Mouse (Mus musculus): Measurements from ENCODE around the gene Ap5b1. TPM values are rescaled to one million over a fixed set of nuclear protein-coding genes. Genes with fewer than 3 reads are reported as not detected.

The Ap5b1 gene
- polyA plus RNA-seq, 1 experiment = 3.2 TPM

DNA sequence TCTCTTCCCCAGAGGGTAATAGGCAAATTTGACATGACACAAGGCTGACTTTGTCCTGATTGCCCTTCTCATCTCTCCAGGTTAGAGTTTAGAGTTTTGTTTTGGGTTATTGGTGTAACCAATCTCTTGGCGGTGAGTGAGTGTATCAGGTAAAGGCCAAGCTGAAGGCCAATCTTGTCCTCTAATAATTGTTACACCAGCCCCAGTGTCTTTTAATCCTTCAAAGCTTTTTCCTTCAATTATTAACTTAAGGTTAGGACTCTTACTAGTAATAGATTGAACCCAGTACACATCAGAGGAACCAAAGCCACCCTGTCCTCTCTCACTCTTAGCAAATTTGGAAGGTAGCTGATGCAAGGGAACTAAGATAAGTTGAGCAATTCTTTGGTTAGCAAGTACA lies 7.5 kb downstream of the Ap5b1 start:
- Histone ChIP-seq H3K4me1 (ENCODE audit: control insufficient read depth, insufficient read depth, low read length) (no peaks in the 10 kb centered on the region), H3K27ac (ENCODE audit: insufficient read depth, low read length) (no peak overlapping the region), H3K4me3 (ENCODE audit: insufficient read depth, low read length) (no peak overlapping the region)
- no peak for TF ChIP-seq POLR2A (IDR thresholded peaks at IDR 0.05; ENCODE audit: low read depth, low read length)
- no peak for TF ChIP-seq CTCF (IDR thresholded peaks at IDR 0.05; ENCODE audit: borderline replicate concordance, insufficient read depth, low read length)

GRCm38 (mm10) chr19:5579971-5580370 lies 12.1 kb downstream of the Ap5b1 start:
- TF ChIP-seq POLR2A (IDR thresholded peaks at IDR 0.05; ENCODE audit: low read depth, low read length) = no peak
- no peak for TF ChIP-seq CTCF (IDR thresholded peaks at IDR 0.05; ENCODE audit: borderline replicate concordance, insufficient read depth, low read length)
- no peaks in the 10 kb centered on the region for H3K4me1 ChIP-seq (ENCODE audit: control insufficient read depth, insufficient read depth, low read length)
- no peak overlapping the region for H3K4me3 ChIP-seq (ENCODE audit: insufficient read depth, low read length)
- H3K27ac ChIP-seq (ENCODE audit: insufficient read depth, low read length) = no peak overlapping the region

DNA sequence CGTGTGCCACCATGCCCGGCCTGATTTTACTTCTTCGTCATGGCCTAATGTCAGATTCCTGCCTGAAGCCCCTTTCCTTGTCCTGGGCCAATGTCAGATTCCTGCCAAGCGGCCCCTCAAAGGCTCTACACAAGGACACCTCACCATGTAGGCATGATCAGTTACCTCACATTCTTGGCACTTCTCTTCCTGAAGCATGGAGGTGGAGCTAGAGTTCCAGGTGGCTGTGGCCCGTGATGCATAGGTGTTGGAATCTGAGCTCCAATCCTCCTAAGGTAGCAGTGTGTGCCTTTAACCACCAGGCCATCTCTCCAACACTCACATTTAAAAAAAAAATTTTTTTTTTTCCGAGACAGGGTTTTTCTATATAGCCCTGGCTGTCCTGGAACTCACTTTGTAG lies 13.0 kb downstream of the Ap5b1 start:
- H3K4me1 ChIP-seq (ENCODE audit: control insufficient read depth, insufficient read depth, low read length) = no peaks in the 10 kb centered on the region
- no peak for TF ChIP-seq POLR2A (IDR thresholded peaks at IDR 0.05; ENCODE audit: low read depth, low read length)
- no peak overlapping the region for H3K27ac ChIP-seq (ENCODE audit: insufficient read depth, low read length)
- no peak overlapping the region for H3K4me3 ChIP-seq (ENCODE audit: insufficient read depth, low read length)

DNA sequence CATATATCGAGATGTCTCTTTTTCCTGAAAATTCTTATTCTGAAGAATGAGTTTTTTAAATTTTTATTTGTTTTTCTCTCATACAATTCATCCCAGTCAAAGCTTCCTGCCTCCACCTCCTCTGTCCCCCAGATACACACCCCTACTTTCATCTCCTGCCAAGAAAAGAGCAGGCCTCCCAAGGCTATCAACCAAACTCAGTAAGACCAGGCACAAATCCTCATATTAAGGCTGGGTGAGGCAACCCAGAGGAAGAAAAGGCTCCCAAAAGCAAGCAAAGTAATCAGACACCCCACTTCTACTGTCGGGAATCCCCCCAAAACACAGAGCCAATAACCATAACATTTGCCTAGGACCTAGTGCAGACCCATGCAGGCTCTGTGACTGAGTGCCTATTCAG lies 14.2 kb downstream of the Ap5b1 start:
- TF ChIP-seq POLR2A (IDR thresholded peaks at IDR 0.05; ENCODE audit: low read depth, low read length) = no peak
- TF ChIP-seq CTCF (IDR thresholded peaks at IDR 0.05; ENCODE audit: borderline replicate concordance, insufficient read depth, low read length) = no peak
- no peak overlapping the region for H3K27ac ChIP-seq (ENCODE audit: insufficient read depth, low read length)
- H3K4me3 ChIP-seq (ENCODE audit: insufficient read depth, low read length) = no peak overlapping the region
- H3K4me1 ChIP-seq (ENCODE audit: control insufficient read depth, insufficient read depth, low read length) = no peaks in the 10 kb centered on the region

DNA sequence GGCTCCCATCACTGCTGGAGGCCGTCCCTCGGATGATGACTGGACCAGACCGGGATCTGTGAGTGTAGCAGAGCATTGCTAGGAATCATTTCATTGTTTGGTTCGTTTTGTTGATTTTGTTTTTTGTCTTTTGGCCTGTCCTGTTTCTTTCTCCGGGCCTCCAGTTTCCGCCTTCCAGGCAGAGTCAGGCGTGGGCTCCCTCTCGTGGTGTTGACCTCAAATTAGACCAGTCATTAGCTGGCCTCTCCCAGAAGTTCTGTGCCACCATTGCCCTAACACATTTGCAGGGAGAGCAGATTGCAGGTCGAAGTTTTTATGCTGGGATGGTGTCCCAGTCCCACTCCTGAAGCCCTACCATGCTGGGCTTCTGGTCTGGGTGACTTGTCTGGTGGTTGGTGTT lies 21.3 kb downstream of the Ap5b1 start:
- Histone ChIP-seq H3K4me3 (ENCODE audit: insufficient read depth, low read length) (no peak overlapping the region), H3K4me1 (ENCODE audit: control insufficient read depth, insufficient read depth, low read length) (no peaks in the 10 kb centered on the region), H3K27ac (ENCODE audit: insufficient read depth, low read length) (no peak overlapping the region)
- TF ChIP-seq CTCF (IDR thresholded peaks at IDR 0.05; ENCODE audit: borderline replicate concordance, insufficient read depth, low read length) = no peak
- no peak for TF ChIP-seq POLR2A (IDR thresholded peaks at IDR 0.05; ENCODE audit: low read depth, low read length)

- H3K27ac ChIP-seq (ENCODE audit: insufficient read depth, low read length) = no peak overlapping the region
- TF ChIP-seq POLR2A (IDR thresholded peaks at IDR 0.05; ENCODE audit: low read depth, low read length) = no peak
- no peak for TF ChIP-seq CTCF (IDR thresholded peaks at IDR 0.05; ENCODE audit: borderline replicate concordance, insufficient read depth, low read length)
These were observed 24.1 kb downstream of the Ap5b1 start for GRCm38 (mm10) chr19:5591888-5592287.

DNA sequence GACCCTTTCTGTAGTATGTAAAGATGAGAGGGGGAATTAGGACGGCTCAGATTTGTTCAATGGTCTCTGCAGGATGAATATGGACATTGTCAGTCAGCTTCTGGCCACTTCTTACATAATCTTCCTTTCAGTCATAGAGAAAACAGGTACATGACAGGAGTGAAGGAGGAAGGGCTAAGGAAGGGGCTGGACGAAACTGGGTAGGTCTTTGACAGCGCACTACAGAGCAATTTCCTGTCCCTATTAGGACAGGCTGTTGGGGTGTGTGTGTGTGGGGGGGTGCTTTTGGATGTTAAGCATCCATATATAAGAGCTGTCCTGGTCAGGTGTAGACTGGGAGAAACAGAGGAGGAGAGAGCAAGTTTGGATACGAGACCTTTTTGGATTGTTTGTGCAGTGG lies 31.4 kb downstream of the Ap5b1 start:
- no peaks in the 10 kb centered on the region for H3K4me1 ChIP-seq (ENCODE audit: control insufficient read depth, insufficient read depth, low read length)
- no peak overlapping the region for H3K27ac ChIP-seq (ENCODE audit: insufficient read depth, low read length)
- TF ChIP-seq POLR2A (IDR thresholded peaks at IDR 0.05; ENCODE audit: low read depth, low read length) (no peak), CTCF (IDR thresholded peaks at IDR 0.05; ENCODE audit: borderline replicate concordance, insufficient read depth, low read length) (no peak)
- H3K4me3 ChIP-seq (ENCODE audit: insufficient read depth, low read length) = no peak overlapping the region

More at GRCm38 (mm10) chr19:5591888-5592287, 24.1 kb downstream of the Ap5b1 start:
- Histone ChIP-seq H3K4me1 (ENCODE audit: control insufficient read depth, insufficient read depth, low read length) (no peaks in the 10 kb centered on the region), H3K4me3 (ENCODE audit: insufficient read depth, low read length) (no peak overlapping the region)

DNA sequence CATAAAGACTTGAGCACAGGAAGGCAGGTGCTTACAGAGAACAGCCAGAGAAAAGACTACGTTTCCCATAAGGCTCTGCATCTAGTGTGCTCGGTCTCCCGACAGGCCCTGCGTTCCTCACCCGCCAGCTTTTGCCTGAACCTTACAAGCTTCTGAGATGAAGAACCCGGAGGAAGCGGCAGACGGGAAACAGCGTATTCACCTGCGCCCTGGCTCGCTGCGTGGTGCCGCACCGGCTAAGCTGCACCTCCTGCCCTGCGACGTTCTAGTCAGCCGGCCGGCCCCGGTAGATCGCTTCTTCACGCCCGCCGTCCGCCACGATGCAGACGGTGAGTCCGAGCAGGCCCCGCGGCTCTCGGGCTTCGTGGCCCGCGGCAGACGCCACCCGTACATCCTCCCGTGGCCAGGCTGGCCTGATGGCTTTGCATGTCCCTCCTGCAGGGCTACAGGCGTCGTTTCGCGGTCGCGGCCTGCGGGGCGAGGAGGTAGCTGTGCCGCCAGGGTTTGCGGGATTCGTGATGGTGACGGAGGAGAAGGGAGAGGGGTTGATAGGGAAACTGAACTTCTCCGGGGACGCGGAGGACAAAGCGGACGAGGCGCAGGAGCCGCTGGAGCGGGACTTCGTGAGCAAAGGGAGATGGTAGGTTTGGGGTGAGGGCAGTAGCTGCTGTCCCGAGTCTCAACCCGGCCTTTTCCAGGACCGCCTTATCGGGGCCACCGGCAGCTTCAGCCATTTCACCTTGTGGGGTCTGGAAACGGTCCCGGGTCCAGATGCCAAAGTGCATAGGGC lies 34.1 kb downstream of the Ap5b1 start, which contains the start of gene Rnaseh2c:
Rnaseh2c (plus strand) TSS at position 122 of the 790 bp plus-strand sequence.
- peak within 1 kb of the TSS; percentile 68 for H3K4me3 ChIP-seq (ENCODE audit: insufficient read depth, low read length)
- TF ChIP-seq POLR2A (IDR thresholded peaks at IDR 0.05; ENCODE audit: low read depth, low read length) (peak; percentile 76), CTCF (IDR thresholded peaks at IDR 0.05; ENCODE audit: borderline replicate concordance, insufficient read depth, low read length) (no peak)
- no peak within 1 kb of the TSS for H3K27ac ChIP-seq (ENCODE audit: insufficient read depth, low read length)
- H3K4me1 ChIP-seq (ENCODE audit: control insufficient read depth, insufficient read depth, low read length) = no peaks in the 10 kb centered on the region

GRCm38 (mm10) chr19:5603664-5604063 lies 35.8 kb downstream of the Ap5b1 start:
- no peaks in the 10 kb centered on the region for H3K4me1 ChIP-seq (ENCODE audit: control insufficient read depth, insufficient read depth, low read length)
- no peak overlapping the region for H3K4me3 ChIP-seq (ENCODE audit: insufficient read depth, low read length)
- no peak for TF ChIP-seq CTCF (IDR thresholded peaks at IDR 0.05; ENCODE audit: borderline replicate concordance, insufficient read depth, low read length)
- TF ChIP-seq POLR2A (IDR thresholded peaks at IDR 0.05; ENCODE audit: low read depth, low read length) = no peak
- no peak overlapping the region for H3K27ac ChIP-seq (ENCODE audit: insufficient read depth, low read length)

- no peak overlapping the region for H3K4me3 ChIP-seq (ENCODE audit: insufficient read depth, low read length)
- H3K4me1 ChIP-seq (ENCODE audit: control insufficient read depth, insufficient read depth, low read length) = no peaks in the 10 kb centered on the region
- no peak for TF ChIP-seq CTCF (IDR thresholded peaks at IDR 0.05; ENCODE audit: borderline replicate concordance, insufficient read depth, low read length)
- no peak for TF ChIP-seq POLR2A (IDR thresholded peaks at IDR 0.05; ENCODE audit: low read depth, low read length)
- no peak overlapping the region for H3K27ac ChIP-seq (ENCODE audit: insufficient read depth, low read length)
These were observed 37.3 kb downstream of the Ap5b1 start for GRCm38 (mm10) chr19:5605126-5605525.
